Mouse (Mus musculus) embryonic facial prominence, embryonic 15.5 days (tissue): Measurements from ENCODE around the gene Tas2r138. TPM values are rescaled to one million over a fixed set of nuclear protein-coding genes. Genes with fewer than 3 reads are reported as not detected.
"Not testable (repeated sequence)": the region's sequence is repeated elsewhere in the genome, so short reads cannot be mapped to it uniquely, and the experiment has no call there.

Source experiments
- ATAC-seq: fragments of 200-750 bp; cut with Nextera tagmentation; 2 replicates; pipeline ENCODE4 v1.8.0; 2017; ENCODE audit warnings: low read depth, moderate TSS enrichment; ENCODE audit not compliant: insufficient number of reproducible peaks, low FRiP score, low TSS enrichment
- H3K27ac ChIP-seq: fragments of 300-500 bp; sonication (generic); replicated peaks from 2 replicates; pipeline ENCODE4 v1.5.1; 2015; ENCODE audit warnings: mild to moderate bottlenecking, inconsistent platforms
- H3K27me3 ChIP-seq: fragments of 300-500 bp; sonication (generic); 2 replicates; pipeline ENCODE4 v1.6.1; 2015; ENCODE audit warnings: inconsistent platforms
- H3K36me3 ChIP-seq: fragments of 300-500 bp; sonication (generic); 2 replicates; pipeline ENCODE4 v1.6.1; 2015; ENCODE audit warnings: mild to moderate bottlenecking, inconsistent platforms
- H3K4me1 ChIP-seq: fragments of 300-500 bp; sonication (generic); 2 replicates; pipeline ENCODE4 v1.6.1; 2015; ENCODE audit warnings: inconsistent platforms
- H3K4me2 ChIP-seq: fragments of 300-500 bp; sonication (generic); replicated peaks from 2 replicates; pipeline ENCODE4 v1.6.1; 2015; ENCODE audit warnings: mild to moderate bottlenecking, inconsistent platforms
- H3K4me3 ChIP-seq: fragments of 300-500 bp; sonication (generic); replicated peaks from 2 replicates; pipeline ENCODE4 v1.5.1; 2015; ENCODE audit warnings: mild to moderate bottlenecking, inconsistent platforms
- H3K9ac ChIP-seq: fragments of 300-500 bp; sonication (generic); 2 replicates; pipeline ENCODE4 v1.6.1; 2015; ENCODE audit warnings: inconsistent platforms
- H3K9me3 ChIP-seq: fragments of 300-500 bp; sonication (generic); replicated peaks from 2 replicates; pipeline ENCODE4 v1.6.1; 2016; ENCODE audit warnings: inconsistent platforms
- WGBS: fragments of 180-500 bp; shearing (Covaris S2); methylation state at CpG from one replicate; pipeline ENCODE4 v1.1.7; 2015; 5-methylcytosine and 5-hydroxymethylcytosine counted together
- polyA plus RNA-seq: library from polyadenylated mRNA; unstranded; fragments of >200 nt; fragmentation: Nextera tagmentation; extraction: Ambion mirVana; gene quantifications from 2 replicates; pipeline ENCODE4 v1.2.1, GENCODE M21; 2015

The Tas2r138 gene
- polyA plus RNA-seq, 1 experiment from 2014 or later, result not detected

DNA sequence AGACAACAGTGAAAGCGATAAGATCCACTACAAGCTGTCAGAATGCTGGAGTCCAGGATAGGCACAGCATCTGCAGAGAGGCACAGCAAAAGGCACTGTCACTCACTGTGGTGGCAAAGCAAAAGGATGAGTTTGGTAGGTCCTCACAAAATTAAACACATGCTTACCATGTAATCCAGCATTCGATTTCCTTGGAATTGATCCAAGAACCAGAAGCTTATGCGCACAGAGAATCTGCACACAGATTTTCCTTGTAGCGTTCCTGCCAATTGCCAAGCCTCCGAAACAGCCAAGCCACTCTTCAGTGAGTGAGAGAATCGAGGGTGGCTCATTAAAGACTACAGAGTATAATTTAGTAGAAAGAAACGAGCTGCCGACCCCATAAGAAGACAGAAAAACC, 2.9 kb downstream of the Tas2r138 start:
- Histone ChIP-seq H3K27me3 (no peaks in the 10 kb centered on the region), H3K36me3 (no peaks in the 10 kb centered on the region), H3K27ac (no peak overlapping the region), H3K4me1 (no peaks in the 10 kb centered on the region), H3K9ac (no peak overlapping the region), H3K9me3 (no peaks in the 10 kb centered on the region), H3K4me2 (no peak overlapping the region), H3K4me3 (no peak overlapping the region)
- ATAC-seq, result no peak
- WGBS, result 49% methylated on average over 8 of the region's 8 CpGs

DNA sequence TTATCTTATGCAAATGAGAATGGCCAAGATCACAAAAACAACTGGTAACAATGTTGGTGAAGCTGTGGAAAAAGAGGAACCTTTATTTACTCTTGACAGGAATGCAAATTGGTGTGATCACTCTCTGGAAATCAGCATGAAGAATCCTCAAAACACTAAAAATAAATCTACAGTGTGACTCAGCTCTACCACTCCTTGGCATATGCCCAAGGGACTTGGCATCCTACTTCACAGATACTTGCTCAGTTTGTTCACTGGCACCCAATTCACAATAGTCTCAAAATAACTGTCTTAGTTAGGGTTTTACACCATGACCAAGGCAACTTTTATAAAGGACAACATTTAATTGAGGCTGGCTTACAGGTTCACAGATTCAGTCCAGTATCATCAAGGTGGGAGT, 5.7 kb downstream of the Tas2r138 start:
- Histone ChIP-seq H3K4me2 (no peak overlapping the region), H3K4me3 (no peak overlapping the region), H3K4me1 (no peaks in the 10 kb centered on the region), H3K27ac (no peak overlapping the region), H3K9me3 (no peaks in the 10 kb centered on the region), H3K27me3 (no peaks in the 10 kb centered on the region), H3K9ac (no peak overlapping the region), H3K36me3 (no peaks in the 10 kb centered on the region)
- ATAC-seq, result no peak

DNA sequence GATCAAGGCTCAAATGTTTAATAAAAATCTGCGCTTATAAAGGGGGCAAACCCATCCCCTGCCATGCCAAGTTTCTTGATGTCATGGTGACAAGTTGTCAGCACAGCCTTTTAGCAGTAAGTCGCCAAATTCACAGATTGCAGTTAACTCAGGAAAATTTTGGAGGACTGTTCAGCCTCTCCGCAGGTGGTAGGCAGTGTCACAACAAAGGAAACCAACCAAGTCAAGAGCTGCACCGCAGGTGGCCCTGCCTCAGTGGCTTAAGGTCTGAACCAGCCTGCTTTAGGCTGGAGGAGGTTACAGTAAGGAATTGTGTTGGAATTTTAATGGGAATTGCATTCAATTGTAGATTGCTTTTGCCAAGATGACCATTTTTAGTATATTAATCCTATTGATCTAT, 14.6 kb downstream of the Tas2r138 start:
- not testable (repeated sequence) for H3K27me3 ChIP-seq, H3K4me1 ChIP-seq, H3K9ac ChIP-seq, H3K27ac ChIP-seq, H3K4me3 ChIP-seq, H3K4me2 ChIP-seq, H3K9me3 ChIP-seq, H3K36me3 ChIP-seq, ATAC-seq
- 33% methylated on average over 4 of the region's 4 CpGs for WGBS

DNA sequence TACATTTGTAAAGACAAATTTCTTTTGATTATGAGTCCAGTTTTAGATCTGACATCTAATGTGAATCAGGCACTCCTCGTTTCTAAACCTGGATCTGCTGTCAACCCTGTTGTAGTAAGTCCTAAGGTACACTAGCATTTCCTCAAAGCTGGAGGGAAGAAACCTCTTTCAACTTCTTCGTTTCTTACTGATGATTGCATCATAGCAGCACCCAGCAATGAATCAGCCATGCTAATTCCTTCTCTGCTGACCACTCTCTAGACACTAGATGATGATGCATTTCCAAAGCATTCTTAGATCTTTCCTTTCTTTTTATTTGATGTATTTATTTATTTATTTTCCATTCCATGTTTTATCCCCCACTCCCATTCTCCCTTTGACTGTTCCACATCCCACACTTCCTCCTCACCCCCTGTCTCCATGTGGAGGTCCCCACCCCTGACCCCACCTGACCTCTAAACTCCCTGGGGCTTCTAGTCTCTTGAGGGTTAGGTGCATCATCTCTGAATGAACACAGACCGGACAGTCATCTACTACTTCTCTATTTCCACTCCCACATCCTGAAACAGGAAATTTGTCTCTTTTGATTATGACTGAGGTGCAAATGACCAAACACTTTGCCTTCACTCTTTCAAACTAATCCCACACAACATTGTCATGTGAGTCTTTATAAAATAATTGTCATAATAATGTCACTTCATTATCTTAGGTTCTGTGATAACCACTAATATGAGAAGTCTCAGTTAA, 18.1 kb downstream of the Tas2r138 start:
- ATAC-seq, result no peak
- Histone ChIP-seq H3K4me2 (no peak overlapping the region), H3K4me1 (no peaks in the 10 kb centered on the region), H3K9me3 (no peaks in the 10 kb centered on the region), H3K9ac (no peak overlapping the region), H3K27ac (no peak overlapping the region), H3K4me3 (no peak overlapping the region), H3K36me3 (no peaks in the 10 kb centered on the region), H3K27me3 (no peaks in the 10 kb centered on the region)
- WGBS, result 50% methylated on average over 3 of the region's 3 CpGs

DNA sequence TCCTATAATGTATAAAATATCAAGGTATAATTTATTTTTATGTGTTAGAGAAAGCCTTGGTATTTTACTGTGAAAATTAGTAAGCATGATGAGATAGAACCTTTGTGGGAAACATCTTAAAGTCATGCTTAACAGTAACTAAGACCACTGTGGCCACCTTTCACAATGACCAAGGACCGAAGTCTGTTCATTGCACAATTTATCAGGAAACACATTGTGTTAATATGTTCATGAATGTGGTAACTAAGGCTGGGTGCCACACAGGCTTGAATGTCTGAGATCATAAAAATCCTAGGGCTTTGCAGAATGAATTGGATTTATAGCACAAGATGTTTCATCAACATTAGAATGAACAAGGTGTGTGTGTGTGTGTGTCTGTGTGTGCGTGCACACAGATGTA, 24.8 kb downstream of the Tas2r138 start:
- no peak for ATAC-seq
- 97% methylated on average over 2 of the region's 2 CpGs for WGBS
- Histone ChIP-seq H3K27me3 (no peaks in the 10 kb centered on the region), H3K27ac (no peak overlapping the region), H3K36me3 (no peaks in the 10 kb centered on the region), H3K4me2 (no peak overlapping the region), H3K4me1 (no peaks in the 10 kb centered on the region), H3K9ac (no peak overlapping the region), H3K4me3 (no peak overlapping the region), H3K9me3 (no peaks in the 10 kb centered on the region)

DNA sequence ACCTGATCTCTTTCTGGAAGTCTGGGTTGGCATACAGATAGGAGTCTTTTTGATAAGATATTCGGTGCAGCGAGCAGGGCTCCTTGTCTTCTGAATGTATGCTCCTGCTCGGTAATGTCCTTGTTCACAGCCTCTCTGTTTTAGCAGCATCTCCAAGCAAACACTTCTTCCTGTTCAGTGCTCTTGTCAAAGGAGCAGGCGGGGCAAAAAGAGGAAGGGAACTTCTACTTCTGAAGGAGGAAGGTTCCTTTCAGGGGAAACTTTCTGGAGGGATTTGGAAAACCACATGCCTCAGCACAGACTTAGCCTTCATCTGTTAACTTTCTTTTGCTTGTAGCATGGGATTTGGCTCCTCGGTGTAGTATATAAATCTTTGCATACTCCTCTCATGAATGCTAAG, 27.5 kb downstream of the Tas2r138 start, which contains the start of gene Clec5a:
Gene Clec5a, minus strand, starts transcription at position 177 of the 400 bp plus-strand sequence.
- Histone ChIP-seq H3K27ac (no peak within 1 kb of the TSS), H3K4me2 (no peak within 1 kb of the TSS), H3K4me3 (no peak within 1 kb of the TSS), H3K9me3 (no peaks in the 10 kb centered on the region), H3K36me3 (no peaks in the 10 kb centered on the region), H3K9ac (no peak within 1 kb of the TSS), H3K4me1 (no peaks in the 10 kb centered on the region), H3K27me3 (no peaks in the 10 kb centered on the region)
- 80% methylated on average over 5 of the region's 5 CpGs for WGBS
- ATAC-seq, result no peak

DNA sequence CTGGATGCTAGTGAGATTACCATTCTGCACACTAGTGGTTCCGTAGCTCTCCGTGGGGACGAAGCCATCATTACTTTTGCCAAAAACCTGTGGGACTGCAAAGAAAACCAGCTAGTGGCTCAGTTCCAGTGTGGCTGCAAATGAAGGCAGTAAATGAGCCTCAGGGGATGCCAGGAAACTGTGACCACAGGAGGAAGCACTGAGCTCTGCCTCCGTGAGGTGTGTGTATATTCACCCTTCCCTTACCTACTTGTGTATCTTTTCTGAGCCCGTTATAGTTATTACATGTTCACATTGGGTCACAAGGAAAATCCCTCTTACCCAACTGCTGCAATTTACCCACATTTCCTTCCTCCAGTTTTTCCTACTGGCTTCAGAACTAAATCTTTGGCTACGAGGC, 28.8 kb downstream of the Tas2r138 start:
- H3K4me2 ChIP-seq, result no peak overlapping the region
- WGBS, result 72% methylated on average over 6 of the region's 6 CpGs
- no peaks in the 10 kb centered on the region for H3K36me3 ChIP-seq
- H3K9me3 ChIP-seq, result no peaks in the 10 kb centered on the region
- H3K27ac ChIP-seq, result no peak overlapping the region
- no peaks in the 10 kb centered on the region for H3K27me3 ChIP-seq
- no peaks in the 10 kb centered on the region for H3K4me1 ChIP-seq
- no peak overlapping the region for H3K4me3 ChIP-seq
- no peak overlapping the region for H3K9ac ChIP-seq
- no peak for ATAC-seq

DNA sequence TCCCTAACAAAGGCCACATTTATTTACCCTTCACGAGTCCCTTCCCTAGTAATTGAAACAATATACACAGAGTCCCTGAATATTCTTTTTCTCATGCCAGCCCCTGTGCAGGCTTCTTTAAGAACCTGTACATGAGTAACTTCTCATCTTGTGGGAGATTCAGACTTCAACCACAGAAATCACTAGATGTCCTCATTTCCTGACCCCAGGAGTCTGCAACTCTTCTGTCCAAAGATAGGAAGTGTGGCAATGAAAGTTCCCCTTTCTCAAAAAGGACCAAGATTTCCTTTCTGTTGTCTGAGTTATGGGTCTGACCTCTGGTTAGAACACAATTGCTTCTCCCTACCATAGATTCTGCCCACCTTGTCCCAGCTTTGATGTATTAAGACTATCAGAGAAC, 36.8 kb downstream of the Tas2r138 start:
- Histone ChIP-seq H3K9ac (no peak overlapping the region), H3K4me1 (no peaks in the 10 kb centered on the region), H3K27ac (no peak overlapping the region), H3K27me3 (no peaks in the 10 kb centered on the region), H3K9me3 (no peaks in the 10 kb centered on the region), H3K36me3 (no peaks in the 10 kb centered on the region), H3K4me3 (no peak overlapping the region), H3K4me2 (no peak overlapping the region)
- ATAC-seq, result no peak
- 60% methylated on average over 1 of the region's 1 CpGs for WGBS

DNA sequence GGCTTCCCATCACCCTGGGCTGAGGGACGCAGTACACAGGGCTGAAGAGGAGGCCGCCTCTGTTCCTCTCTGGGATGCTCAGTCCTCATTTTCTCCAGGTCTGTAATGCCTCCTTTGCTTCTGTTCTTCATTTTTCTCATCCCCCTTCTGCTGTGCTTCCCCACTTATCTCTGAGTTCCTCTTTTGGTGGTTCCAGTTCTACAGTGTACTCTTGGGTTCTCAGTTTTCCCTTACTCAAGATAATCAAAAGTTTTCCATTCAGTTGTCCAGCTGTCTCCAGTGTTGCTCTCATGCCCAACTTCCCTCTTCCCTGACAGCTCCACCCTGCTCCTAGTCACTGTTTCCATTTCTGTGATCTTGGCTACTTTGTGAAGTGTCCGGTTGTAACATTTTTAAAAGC, 39.5 kb downstream of the Tas2r138 start:
- Histone ChIP-seq H3K4me2 (no peak overlapping the region), H3K36me3 (no peaks in the 10 kb centered on the region), H3K4me1 (no peaks in the 10 kb centered on the region), H3K9ac (no peak overlapping the region), H3K4me3 (no peak overlapping the region), H3K9me3 (no peaks in the 10 kb centered on the region), H3K27me3 (no peaks in the 10 kb centered on the region), H3K27ac (no peak overlapping the region)
- ATAC-seq, result no peak
- WGBS, result 72% methylated on average over 3 of the region's 3 CpGs

DNA sequence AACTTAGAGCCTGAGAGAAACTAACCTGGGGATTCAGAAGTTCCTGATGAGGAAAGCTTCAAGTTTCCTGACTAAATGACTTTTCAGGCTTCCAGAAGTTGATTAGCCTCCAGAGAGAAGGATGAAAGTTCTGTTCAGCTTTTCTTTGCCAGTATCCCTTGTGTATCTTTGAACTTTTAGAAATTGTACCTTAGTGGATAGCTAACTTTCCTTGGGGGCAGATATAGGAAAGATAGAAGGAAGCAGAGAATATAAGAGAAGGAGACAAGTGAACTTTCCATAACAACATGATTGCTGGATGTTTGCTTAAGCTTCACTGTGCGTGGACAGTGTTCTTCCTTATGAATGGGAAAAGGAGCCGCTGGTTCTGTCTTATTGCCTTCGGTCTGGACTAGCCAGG, 43.9 kb downstream of the Tas2r138 start, which contains the start of gene Olfr460:
Gene Olfr460, plus strand, starts transcription at position 301 of the 400 bp plus-strand sequence.
- no peak for ATAC-seq
- no peak within 1 kb of the TSS for H3K9ac ChIP-seq
- H3K36me3 ChIP-seq, result no peaks in the 10 kb centered on the region
- H3K27ac ChIP-seq, result no peak within 1 kb of the TSS
- no peaks in the 10 kb centered on the region for H3K4me1 ChIP-seq
- H3K9me3 ChIP-seq, result no peaks in the 10 kb centered on the region
- WGBS, result 87% methylated on average over 3 of the region's 3 CpGs
- no peaks in the 10 kb centered on the region for H3K27me3 ChIP-seq
- H3K4me2 ChIP-seq, result no peak within 1 kb of the TSS
- no peak within 1 kb of the TSS for H3K4me3 ChIP-seq
